Mouse (Mus musculus) forebrain, embryonic 14.5 days (tissue): Measurements from ENCODE around the gene Ugt8a. TPM values are rescaled to one million over a fixed set of nuclear protein-coding genes. Genes with fewer than 3 reads are reported as not detected.

ENCODE experiments used
- ATAC-seq: fragments of 200-750 bp; cut with Nextera tagmentation; 2 replicates; pipeline ENCODE4 v1.8.0; 2017; ENCODE audit warnings: mild to moderate bottlenecking, moderate library complexity
- DNase-seq: peaks from one replicate; pipeline ENCODE4 v3.0.0-alpha.2; 2015; ENCODE audit warnings: low spot score
- H3K27ac ChIP-seq: fragments of 300-500 bp; sonication (generic); 2 replicates; pipeline ENCODE4 v1.5.1; 2014; ENCODE audit warnings: low read depth, mild to moderate bottlenecking, control low read depth, low read length, moderate library complexity
- H3K27me3 ChIP-seq: fragments of 300-500 bp; sonication (generic); replicated peaks from 2 replicates; pipeline ENCODE4 v1.6.1; 2014; ENCODE audit warnings: low read length, control low read depth, mixed read lengths; ENCODE audit not compliant: control insufficient read depth, insufficient read depth
- H3K36me3 ChIP-seq: fragments of 300-500 bp; sonication (generic); 2 replicates; pipeline ENCODE4 v1.6.1; 2014; ENCODE audit warnings: low read length, control low read depth; ENCODE audit not compliant: control insufficient read depth, insufficient read depth
- H3K4me1 ChIP-seq: fragments of 300-500 bp; sonication (generic); 2 replicates; pipeline ENCODE4 v1.6.1; 2014; ENCODE audit warnings: antibody characterized with exemption, low read length, control low read depth; ENCODE audit not compliant: control insufficient read depth, insufficient read depth
- H3K4me2 ChIP-seq: fragments of 300-500 bp; sonication (generic); 2 replicates; pipeline ENCODE4 v1.6.1; 2014; ENCODE audit warnings: mild to moderate bottlenecking, control low read depth, low read length
- H3K4me3 ChIP-seq: fragments of 300-500 bp; sonication (generic); 2 replicates; pipeline ENCODE4 v1.5.1; 2014; ENCODE audit warnings: low read depth, low read length, control low read depth
- H3K9ac ChIP-seq: fragments of 300-500 bp; sonication (generic); 2 replicates; pipeline ENCODE4 v1.6.1; 2014; ENCODE audit warnings: mild to moderate bottlenecking, low read length, control low read depth, moderate library complexity
- H3K9me3 ChIP-seq: fragments of 300-500 bp; sonication (generic); replicated peaks from 2 replicates; pipeline ENCODE4 v1.6.1; 2016; ENCODE audit warnings: low read length, control low read depth, mixed read lengths; ENCODE audit not compliant: control insufficient read depth
- WGBS: fragments of 180-500 bp; shearing (Covaris S2); extraction: QIAGEN DNeasy Blood & Tissue Kit; methylation state at CpG from one replicate; pipeline ENCODE4 v1.1.7; 2014; 5-methylcytosine and 5-hydroxymethylcytosine counted together
- polyA plus RNA-seq: library from polyadenylated mRNA; unstranded; fragments of >200 nt; fragmentation: Nextera tagmentation; extraction: Ambion mirVana; gene quantifications from 2 replicates; pipeline ENCODE4 v1.2.1, GENCODE M21; 2014

Gene Ugt8a
- polyA plus RNA-seq, 1 experiment from 2014 or later: 3.5 TPM

GRCm38 (mm10) chr3:125827256-125827655 is 111.2 kb downstream of the Ugt8a start:
- no peak overlapping the region for H3K4me2 ChIP-seq
- no peak overlapping the region for H3K9ac ChIP-seq
- no peak for ATAC-seq
- no peak for DNase-seq
- no peaks in the 10 kb centered on the region for H3K4me1 ChIP-seq
- no peak overlapping the region for H3K27ac ChIP-seq
- H3K27me3 ChIP-seq: no peaks in the 10 kb centered on the region
- no peaks in the 10 kb centered on the region for H3K9me3 ChIP-seq
- no peak overlapping the region for H3K4me3 ChIP-seq
- H3K36me3 ChIP-seq: no peaks in the 10 kb centered on the region
- 80% methylated on average over 4 of the region's 4 CpGs for WGBS

- Histone ChIP-seq H3K4me3 (no peak overlapping the region), H3K9ac (no peak overlapping the region), H3K4me1 (no peaks in the 10 kb centered on the region), H3K27me3 (no peaks in the 10 kb centered on the region), H3K27ac (no peak overlapping the region), H3K36me3 (no peaks in the 10 kb centered on the region), H3K9me3 (no peaks in the 10 kb centered on the region), H3K4me2 (no peak overlapping the region)
- no peak for DNase-seq
- no peak for ATAC-seq
These were observed 118.7 kb downstream of the Ugt8a start for GRCm38 (mm10) chr3:125819741-125820140.
